Mouse (Mus musculus) left cerebral cortex, adult 8-10 months (tissue): ENCODE results near the gene Nedd4. TPM values are rescaled to one million over a fixed set of nuclear protein-coding genes. Genes with fewer than 3 reads are reported as not detected.

Experiments
- DNase-seq, 2 experiments: peaks; one replicate each; pipeline ENCODE4 v3.0.0; 2022; ENCODE audit warnings: low spot score in 2 of 2
- total RNA-seq, 4 experiments: library from RNA; stranded (reverse); gene quantifications; 2 replicates each; pipeline ENCODE4 v1.2.4; 2022

Gene Nedd4
- total RNA-seq, 4 experiments from 2014 or later, result 276 to 301 (median 288) TPM

GRCm38 (mm10) chr9:72790530-72791212, 128.5 kb downstream of the Nedd4 start:
- DNase-seq, result no peak

DNA sequence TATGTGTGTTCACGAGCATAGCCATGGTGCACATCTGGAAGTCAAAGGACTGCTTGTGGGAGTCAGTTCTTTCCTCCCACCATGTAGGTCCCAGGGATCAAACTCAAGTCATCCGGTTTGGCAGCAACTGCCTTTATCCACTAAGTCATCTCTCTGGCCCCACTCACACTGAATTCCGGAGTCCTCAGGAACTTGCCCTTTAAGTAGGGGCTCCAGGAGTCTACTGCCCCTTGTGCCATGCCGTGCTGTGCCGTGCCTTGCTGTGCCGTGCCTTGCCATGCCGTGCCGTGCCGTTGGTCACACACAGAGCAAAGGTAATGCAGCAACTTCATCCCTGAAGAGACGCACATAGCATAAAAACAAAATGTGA, 129.1 kb downstream of the Nedd4 start:
- no peak for DNase-seq

GRCm38 (mm10) chr9:72791681-72792080, 129.5 kb downstream of the Nedd4 start:
- DNase-seq, result no peak

GRCm38 (mm10) chr9:72795243-72795642, 133.1 kb downstream of the Nedd4 start:
- no peak for DNase-seq

DNA sequence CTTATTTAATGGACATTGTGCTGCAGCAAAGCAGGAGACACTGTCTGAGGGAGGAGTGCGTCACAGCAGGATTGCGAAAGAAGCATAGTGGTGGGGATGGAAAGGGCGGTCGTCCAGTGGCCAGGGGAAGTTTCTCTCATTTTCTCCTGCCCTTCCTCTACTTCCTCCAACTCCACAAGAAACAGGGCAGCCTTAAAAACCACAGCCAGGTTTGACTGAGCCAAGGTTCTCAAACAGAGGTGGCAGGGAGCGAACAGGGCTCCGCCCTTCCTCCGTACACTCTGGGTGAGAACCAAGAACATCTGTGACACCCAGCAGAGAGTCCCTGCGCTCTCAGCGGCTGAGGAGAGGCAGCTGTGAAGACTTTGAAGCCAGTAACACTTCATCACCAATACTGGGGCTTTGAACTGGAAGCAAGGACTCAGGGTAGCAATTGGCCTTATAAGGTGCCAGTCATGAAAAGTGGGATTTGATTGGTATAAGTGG, 135.0 kb downstream of the Nedd4 start:
- DNase-seq, result no peak

Other genes with a start within 250 kb of the Nedd4 start
- gene Mns1, start 224.3 kb upstream of the Nedd4 start, total RNA-seq, result 1 to 10 TPM in 2 of 4 experiments, under 1 TPM in 2; 0.55 to 1.4 (median 1.0) TPM
- 10 to 100 TPM; 12.2 to 13.3 (median 12.5) TPM for gene Tex9, start 170.1 kb upstream of the Nedd4 start, total RNA-seq
- gene Rfx7, start 130.1 kb upstream of the Nedd4 start, total RNA-seq, result 10 to 100 TPM; 28.4 to 33.9 (median 29.6) TPM
- 1 to 10 TPM; 1.7 to 2.6 (median 1.9) TPM for gene Prtg, start 144.5 kb downstream of the Nedd4 start, total RNA-seq